Mouse (Mus musculus) heart, postnatal 0 days (tissue): ENCODE data around the gene Rara. TPM values are rescaled to one million over a fixed set of nuclear protein-coding genes. Genes with fewer than 3 reads are reported as not detected.
"Not testable (repeated sequence)": the region's sequence is repeated elsewhere in the genome, so short reads cannot be mapped to it uniquely, and the experiment has no call there.

Experiments used
- ATAC-seq: fragments of 200-750 bp; cut with Nextera tagmentation; 2 replicates; pipeline ENCODE4 v1.8.0; 2017; ENCODE audit warnings: low read depth, moderate number of reproducible peaks, moderate library complexity; ENCODE audit not compliant: insufficient read depth
- DNase-seq: peaks from one replicate; pipeline ENCODE4 v3.0.0-alpha.2; 2016; ENCODE audit warnings: low spot score
- H3K27ac ChIP-seq: fragments of 300-500 bp; sonication (generic); 2 replicates; pipeline ENCODE4 v1.5.1; 2014; ENCODE audit warnings: low read depth, mild to moderate bottlenecking
- H3K27me3 ChIP-seq: fragments of 300-500 bp; sonication (generic); 2 replicates; pipeline ENCODE4 v1.6.1; 2014; ENCODE audit warnings: low read length, mixed read lengths; ENCODE audit not compliant: control insufficient read depth, insufficient read depth
- H3K36me3 ChIP-seq: fragments of 300-500 bp; sonication (generic); replicated peaks from 2 replicates; pipeline ENCODE4 v1.6.1; 2014; ENCODE audit warnings: low read length, mixed read lengths; ENCODE audit not compliant: control insufficient read depth, insufficient read depth
- H3K4me1 ChIP-seq: fragments of 300-500 bp; sonication (generic); 2 replicates; pipeline ENCODE4 v1.6.1; 2014; ENCODE audit warnings: antibody characterized with exemption; ENCODE audit not compliant: control insufficient read depth, insufficient read depth
- H3K4me2 ChIP-seq: fragments of 300-500 bp; sonication (generic); 2 replicates; pipeline ENCODE4 v1.6.1; 2014; ENCODE audit warnings: low read depth, mild to moderate bottlenecking, low read length, moderate library complexity
- H3K4me3 ChIP-seq: fragments of 300-500 bp; sonication (generic); 2 replicates; pipeline ENCODE4 v1.5.1; 2014; ENCODE audit warnings: low read depth, low read length
- H3K9ac ChIP-seq: fragments of 300-500 bp; sonication (generic); replicated peaks from 2 replicates; pipeline ENCODE4 v1.6.1; 2014; ENCODE audit warnings: low read depth, low read length, mixed read lengths
- H3K9me3 ChIP-seq: fragments of 300-500 bp; sonication (generic); replicated peaks from 2 replicates; pipeline ENCODE4 v1.6.1; 2016; ENCODE audit warnings: low read length; ENCODE audit not compliant: control insufficient read depth
- CTCF ChIP-seq: IDR thresholded peaks from 2 replicates; pipeline ENCODE4 v1.5.1; 2016; ENCODE audit warnings: antibody characterized with exemption, control low read depth, low read depth
- EP300 ChIP-seq: IDR thresholded peaks from 2 replicates; pipeline ENCODE4 v1.6.1; 2016; ENCODE audit warnings: antibody characterized with exemption, low read depth
- WGBS: fragments of 180-500 bp; shearing (Covaris S2); extraction: QIAGEN DNeasy Blood & Tissue Kit; methylation state at CpG from one replicate; pipeline ENCODE4 v1.1.7; 2014; 5-methylcytosine and 5-hydroxymethylcytosine counted together
- polyA plus RNA-seq: library from polyadenylated mRNA; unstranded; fragments of >200 nt; fragmentation: Nextera tagmentation; extraction: Ambion mirVana; gene quantifications from 2 replicates; pipeline ENCODE4 v1.2.1, GENCODE M21; 2015
- total RNA-seq: library from RNA; depleted of rRNA; stranded (reverse); fragments of >200 nt; gene quantifications from 2 replicates; pipeline ENCODE4 v1.2.3, GENCODE M21; 2014; ENCODE audit warnings: low replicate concordance

The Rara gene
- total and polyA plus RNA-seq, 2 experiments from 2014 or later: 15.8 to 24.0 TPM

GRCm38 (mm10) chr11:98917428-98918005 is 10.1 kb upstream of the Rara start:
- 35% methylated on average over 13 of the region's 13 CpGs for WGBS
- Histone ChIP-seq H3K36me3 (peaks cover 17% of the 10 kb centered on the region), H3K27ac (peak overlapping the region; percentile 66), H3K9me3 (no peaks in the 10 kb centered on the region), H3K9ac (0 out of 2 replicates have a peak overlapping the region, but pooled peaks have one; percentile 13), H3K4me1 (no peaks in the 10 kb centered on the region; the same call in 1 of the 2 replicates), H3K4me3 (no peak overlapping the region), H3K4me2 (no peak overlapping the region), H3K27me3 (no peaks in the 10 kb centered on the region)
- peak; percentile 61 for ATAC-seq
- DNase-seq: peak; percentile 66
- no peak for TF ChIP-seq CTCF
- no peak for TF ChIP-seq EP300

- Histone ChIP-seq H3K27me3 (no peaks in the 10 kb centered on the region), H3K9ac (0 out of 2 replicates have a peak overlapping the region, but pooled peaks have one; percentile 13), H3K4me3 (no peak overlapping the region), H3K4me1 (no peaks in the 10 kb centered on the region; the same call in 1 of the 2 replicates), H3K36me3 (peaks cover 13% of the 10 kb centered on the region), H3K27ac (peak overlapping the region; percentile 66), H3K9me3 (no peaks in the 10 kb centered on the region), H3K4me2 (no peak overlapping the region)
- 0 out of 2 replicates have a peak, but pooled peaks have one; percentile 1 for TF ChIP-seq EP300
- TF ChIP-seq CTCF: no peak
- ATAC-seq (peak; percentile 34; the same call in 1 of the 2 replicates), DNase-seq (peak; percentile 13)
- WGBS: 52% methylated on average over 9 of the region's 9 CpGs
These were observed 9.4 kb upstream of the Rara start for GRCm38 (mm10) chr11:98918231-98918630.

DNA sequence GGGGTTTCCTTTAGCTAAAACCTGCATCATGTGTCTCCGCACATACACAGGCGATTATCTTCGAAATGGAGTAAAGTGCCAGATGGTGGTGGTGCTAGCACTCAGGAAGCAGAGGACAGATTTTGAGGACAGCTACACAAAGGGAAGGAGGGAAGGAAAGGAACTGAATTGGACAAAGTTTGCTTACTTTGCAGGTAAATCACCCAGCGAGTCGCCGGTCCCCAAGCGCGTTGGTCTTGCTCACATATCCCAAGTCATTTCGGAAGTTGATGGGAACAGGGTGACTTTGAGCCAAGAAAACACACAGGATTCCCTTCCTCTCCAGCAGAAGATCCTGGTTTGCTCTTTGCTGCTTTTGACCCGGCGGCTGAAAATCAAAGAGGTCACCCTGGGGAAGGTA is 8.6 kb upstream of the Rara start:
- no peak for TF ChIP-seq EP300
- TF ChIP-seq CTCF: no peak
- Histone ChIP-seq H3K4me3 (no peak overlapping the region), H3K4me1 (no peaks in the 10 kb centered on the region; the same call in 1 of the 2 replicates), H3K9ac (no peak overlapping the region), H3K4me2 (no peak overlapping the region), H3K36me3 (peaks cover 13% of the 10 kb centered on the region), H3K27ac (no peak overlapping the region), H3K9me3 (no peaks in the 10 kb centered on the region), H3K27me3 (no peaks in the 10 kb centered on the region)
- no peak for ATAC-seq
- 92% methylated on average over 11 of the region's 11 CpGs for WGBS
- no peak for DNase-seq

GRCm38 (mm10) chr11:98921813-98922212 is 5.8 kb upstream of the Rara start:
- H3K27ac ChIP-seq, H3K27me3 ChIP-seq, H3K9ac ChIP-seq, H3K4me2 ChIP-seq, H3K4me3 ChIP-seq, H3K9me3 ChIP-seq: not testable (repeated sequence)
- DNase-seq: peak; percentile 36
- TF ChIP-seq CTCF: peak; percentile 61
- peak; percentile 37; the same call in 1 of the 2 replicates for ATAC-seq
- peaks cover 24% of the 10 kb centered on the region for H3K4me1 ChIP-seq
- H3K36me3 ChIP-seq: peaks cover 13% of the 10 kb centered on the region; the same call in 1 of the 2 replicates
- 39% methylated on average over 15 of the region's 15 CpGs for WGBS

DNA sequence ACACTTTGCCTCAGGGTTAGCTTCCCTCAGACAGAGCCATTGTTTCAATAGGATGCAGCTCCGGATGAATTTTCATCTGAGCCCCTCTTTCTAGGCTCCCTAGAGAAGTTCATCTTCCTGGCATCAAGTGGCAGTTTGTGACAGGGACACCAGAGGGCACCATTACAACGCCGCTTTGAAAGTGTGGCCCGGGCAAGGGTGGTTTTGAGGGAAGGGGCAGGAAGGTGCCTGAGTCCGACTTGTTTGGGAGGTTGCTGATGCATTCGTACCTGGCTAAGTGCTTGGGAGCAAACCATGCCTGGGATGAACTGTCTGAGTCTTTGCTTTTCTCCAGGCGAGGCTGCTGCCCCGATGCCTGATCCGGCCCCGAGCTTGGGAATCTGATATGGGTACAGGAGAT is 5.3 kb upstream of the Rara start:
- peaks cover 25% of the 10 kb centered on the region for H3K4me1 ChIP-seq
- H3K9ac ChIP-seq, H3K4me2 ChIP-seq, H3K27me3 ChIP-seq, H3K4me3 ChIP-seq, H3K9me3 ChIP-seq: not testable (repeated sequence)
- peak; percentile 88 for TF ChIP-seq CTCF
- peak overlapping the region; percentile 37; the same call in 1 of the 2 replicates for H3K27ac ChIP-seq
- ATAC-seq: peak; percentile 54; the same call in 1 of the 2 replicates
- DNase-seq: peak; percentile 51
- peaks cover 13% of the 10 kb centered on the region; the same call in 1 of the 2 replicates for H3K36me3 ChIP-seq
- WGBS: 47% methylated on average over 10 of the region's 10 CpGs

GRCm38 (mm10) chr11:98922851-98923711 is 4.5 kb upstream of the Rara start:
- H3K9me3 ChIP-seq, DNase-seq, H3K9ac ChIP-seq, ATAC-seq, H3K27me3 ChIP-seq, H3K4me2 ChIP-seq, H3K4me3 ChIP-seq: not testable (repeated sequence)
- H3K4me1 ChIP-seq: peaks cover 33% of the 10 kb centered on the region
- 58% methylated on average over 16 of the region's 16 CpGs for WGBS
- peak overlapping the region; percentile 37 for H3K27ac ChIP-seq
- peaks cover 13% of the 10 kb centered on the region; the same call in 1 of the 2 replicates for H3K36me3 ChIP-seq
